Mouse (Mus musculus) forebrain, postnatal 0 days (tissue): ENCODE measurements around the gene Itih1. TPM values are rescaled to one million over a fixed set of nuclear protein-coding genes. Genes with fewer than 3 reads are reported as not detected.
A peak's percentile ranks its signal among the peaks of the same experiment; 100 is the strongest.

Experiments used
- ATAC-seq: fragments of 200-750 bp; cut with Nextera tagmentation; 2 replicates; pipeline ENCODE4 v1.8.0; 2017; ENCODE audit warnings: mild to moderate bottlenecking, moderate library complexity
- DNase-seq: peaks from one replicate; pipeline ENCODE4 v3.0.0-alpha.2; 2015
- H3K27ac ChIP-seq: fragments of 300-500 bp; sonication (generic); 2 replicates; pipeline ENCODE4 v1.5.1; 2014; ENCODE audit warnings: low read depth, mild to moderate bottlenecking, antibody characterized with exemption, low read length, moderate library complexity, mixed read lengths
- H3K27me3 ChIP-seq: fragments of 300-500 bp; sonication (generic); 2 replicates; pipeline ENCODE4 v1.6.1; 2014; ENCODE audit warnings: mild to moderate bottlenecking, low read length, mixed read lengths; ENCODE audit not compliant: insufficient read depth
- H3K36me3 ChIP-seq: fragments of 300-500 bp; sonication (generic); 2 replicates; pipeline ENCODE4 v1.6.1; 2014; ENCODE audit warnings: mild to moderate bottlenecking, moderate library complexity; ENCODE audit not compliant: insufficient read depth
- H3K4me1 ChIP-seq: fragments of 300-500 bp; sonication (generic); 2 replicates; pipeline ENCODE4 v1.6.1; 2014; ENCODE audit warnings: antibody characterized with exemption; ENCODE audit not compliant: insufficient read depth
- H3K4me2 ChIP-seq: fragments of 300-500 bp; sonication (generic); 2 replicates; pipeline ENCODE4 v1.6.1; 2014; ENCODE audit warnings: low read depth, mild to moderate bottlenecking, moderate library complexity
- H3K4me3 ChIP-seq: fragments of 300-500 bp; sonication (generic); 2 replicates; pipeline ENCODE4 v1.5.1; 2014; ENCODE audit warnings: low read depth, low read length, mixed read lengths
- H3K9ac ChIP-seq: fragments of 300-500 bp; sonication (generic); 2 replicates; pipeline ENCODE4 v1.6.1; 2014; ENCODE audit warnings: mild to moderate bottlenecking
- H3K9me3 ChIP-seq: fragments of 300-500 bp; sonication (generic); 2 replicates; pipeline ENCODE4 v1.6.1; 2016; ENCODE audit warnings: low read length
- CTCF ChIP-seq: sonication (generic); IDR thresholded peaks from 2 replicates; pipeline ENCODE4 v1.5.1; 2016; ENCODE audit warnings: antibody characterized with exemption, control low read depth, low read depth
- WGBS: fragments of 180-500 bp; shearing (Covaris S2); extraction: QIAGEN DNeasy Blood & Tissue Kit; methylation state at CpG from one replicate; pipeline ENCODE4 v1.1.7; 2014; 5-methylcytosine and 5-hydroxymethylcytosine counted together
- polyA plus RNA-seq: library from polyadenylated mRNA; unstranded; fragments of >200 nt; fragmentation: Nextera tagmentation; extraction: Ambion mirVana; gene quantifications from 2 replicates; pipeline ENCODE4 v1.2.1, GENCODE M21; 2015
- total RNA-seq: library from RNA; depleted of rRNA; stranded (reverse); fragments of >200 nt; gene quantifications from 2 replicates; pipeline ENCODE4 v1.2.3, GENCODE M21; 2014; rRNA removed

Itih1 gene
- total RNA-seq (not detected in 2 replicates), polyA plus RNA-seq (not detected in 2 replicates)

GRCm38 (mm10) chr14:30943038-30943437 lies at the start of gene Itih1:
Gene Itih1, minus strand, starts transcription at chr14:30943289.
- ATAC-seq = no peak
- no peak within 1 kb of the TSS for H3K27ac ChIP-seq

GRCm38 (mm10) chr14:30976222-30976621 lies 33.1 kb upstream of the Itih1 start:
- DNase-seq = no peak
- no peak for TF ChIP-seq CTCF
- 87% methylated on average over 3 of the region's 3 CpGs for WGBS

More at GRCm38 (mm10) chr14:30943038-30943437, at the start of gene Itih1:
- Histone ChIP-seq H3K4me2 (no peak within 1 kb of the TSS), H3K9me3 (no peaks in the 10 kb centered on the region), H3K9ac (no peak within 1 kb of the TSS), H3K4me1 (no peaks in the 10 kb centered on the region), H3K27me3 (no peaks in the 10 kb centered on the region), H3K4me3 (no peak within 1 kb of the TSS), H3K36me3 (no peaks in the 10 kb centered on the region)
- 89% methylated on average over 7 of the region's 7 CpGs for WGBS
- no peak for DNase-seq
- TF ChIP-seq CTCF = no peak

GRCm38 (mm10) chr14:30974204-30974603 lies 31.1 kb upstream of the Itih1 start:
- WGBS = 31% methylated on average over 6 of the region's 6 CpGs
- H3K4me2 ChIP-seq = no peak overlapping the region
- no peak overlapping the region for H3K27ac ChIP-seq
- ATAC-seq = peak; percentile 55
- H3K9ac ChIP-seq = no peak overlapping the region
- H3K4me1 ChIP-seq = no peaks in the 10 kb centered on the region
- no peaks in the 10 kb centered on the region for H3K27me3 ChIP-seq
- no peak for TF ChIP-seq CTCF
- peak; percentile 4 for DNase-seq
- H3K4me3 ChIP-seq = no peak overlapping the region
- H3K36me3 ChIP-seq = peaks cover 47% of the 10 kb centered on the region
- H3K9me3 ChIP-seq = no peaks in the 10 kb centered on the region

More at GRCm38 (mm10) chr14:30976222-30976621, 33.1 kb upstream of the Itih1 start:
- Histone ChIP-seq H3K9me3 (no peaks in the 10 kb centered on the region), H3K9ac (no peak overlapping the region), H3K4me3 (no peak overlapping the region), H3K27ac (no peak overlapping the region), H3K27me3 (no peaks in the 10 kb centered on the region), H3K4me1 (no peaks in the 10 kb centered on the region), H3K36me3 (peaks cover 48% of the 10 kb centered on the region), H3K4me2 (no peak overlapping the region)
- ATAC-seq = no peak

GRCm38 (mm10) chr14:30960366-30960765 lies 17.3 kb upstream of the Itih1 start:
- Histone ChIP-seq H3K27me3 (no peaks in the 10 kb centered on the region), H3K27ac (no peak overlapping the region), H3K4me3 (no peak overlapping the region), H3K4me2 (no peak overlapping the region), H3K9ac (no peak overlapping the region), H3K9me3 (no peaks in the 10 kb centered on the region), H3K4me1 (no peaks in the 10 kb centered on the region), H3K36me3 (peaks cover 33% of the 10 kb centered on the region)
- DNase-seq (no peak), ATAC-seq (no peak)
- TF ChIP-seq CTCF = no peak
- 100% methylated on average over 1 of the region's 1 CpGs for WGBS

GRCm38 (mm10) chr14:30959031-30959430 lies 15.9 kb upstream of the Itih1 start:
- Histone ChIP-seq H3K27me3 (no peaks in the 10 kb centered on the region), H3K4me3 (no peak overlapping the region), H3K9me3 (no peaks in the 10 kb centered on the region), H3K9ac (no peak overlapping the region), H3K4me1 (no peaks in the 10 kb centered on the region), H3K36me3 (peaks cover 36% of the 10 kb centered on the region), H3K4me2 (no peak overlapping the region), H3K27ac (no peak overlapping the region)
- no peak for TF ChIP-seq CTCF
- ATAC-seq (no peak), DNase-seq (no peak)
- WGBS = 94% methylated on average over 4 of the region's 4 CpGs

- WGBS = 76% methylated on average over 2 of the region's 2 CpGs
- no peak for TF ChIP-seq CTCF
These were observed 15.4 kb upstream of the Itih1 start for GRCm38 (mm10) chr14:30958517-30958916.

GRCm38 (mm10) chr14:30951154-30951825 lies 8.2 kb upstream of the Itih1 start, which contains the start of gene Nek4:
Gene Nek4, plus strand, starts transcription at chr14:30951377.
- peak; percentile 100 for ATAC-seq

More at GRCm38 (mm10) chr14:30958517-30958916, 15.4 kb upstream of the Itih1 start:
- Histone ChIP-seq H3K4me1 (no peaks in the 10 kb centered on the region), H3K9ac (no peak overlapping the region), H3K27ac (no peak overlapping the region), H3K27me3 (no peaks in the 10 kb centered on the region), H3K36me3 (peaks cover 36% of the 10 kb centered on the region), H3K9me3 (no peaks in the 10 kb centered on the region), H3K4me3 (no peak overlapping the region), H3K4me2 (no peak overlapping the region)
- no peak for DNase-seq
- no peak for ATAC-seq

More at GRCm38 (mm10) chr14:30951154-30951825, 8.2 kb upstream of the Itih1 start, which contains the start of gene Nek4:
- Histone ChIP-seq H3K4me1 (peaks cover 4% of the 10 kb centered on the region; the same call in 1 of the 2 replicates), H3K27ac (peak within 1 kb of the TSS; percentile 79), H3K9ac (peak within 1 kb of the TSS; percentile 78), H3K36me3 (peaks cover 3% of the 10 kb centered on the region; the same call in 1 of the 2 replicates), H3K27me3 (no peaks in the 10 kb centered on the region), H3K4me2 (peak within 1 kb of the TSS; percentile 64), H3K9me3 (no peaks in the 10 kb centered on the region), H3K4me3 (peak within 1 kb of the TSS; percentile 71)
- peak; percentile 98 for DNase-seq
- 2% methylated on average over 57 of the region's 57 CpGs for WGBS
- peak; percentile 57 for TF ChIP-seq CTCF
